Mouse (Mus musculus): ENCODE data around the gene Igfl3. TPM values are rescaled to one million over a fixed set of nuclear protein-coding genes. Genes with fewer than 3 reads are reported as not detected.

Gene Igfl3
- not detected in 2 replicates for polyA plus RNA-seq (2015; fragmentation: Nextera tagmentation; extraction: Ambion mirVana)

- no peaks in the 10 kb centered on the region for H3K27me3 ChIP-seq
Measured at GRCm38 (mm10) chr7:18176194-18176593, at the start of gene Igfl3. TSS of gene Igfl3 (plus strand) at chr7:18176494.

GRCm38 (mm10) chr7:18210938-18211337 lies 34.6 kb downstream of the Igfl3 start:
- H3K4me2 ChIP-seq = no peak overlapping the region
- no peaks in the 10 kb centered on the region for H3K36me3 ChIP-seq
- no peak for ATAC-seq (ENCODE audit: low FRiP score)
- WGBS = 10% methylated on average over 9 of the region's 9 CpGs
- no peaks in the 10 kb centered on the region for H3K4me1 ChIP-seq (replicated peaks)
- H3K9ac ChIP-seq = no peak overlapping the region
- peaks cover 9% of the 10 kb centered on the region for H3K9me3 ChIP-seq
- H3K27ac ChIP-seq = no peak overlapping the region
- H3K4me3 ChIP-seq = no peak overlapping the region
- H3K27me3 ChIP-seq = no peaks in the 10 kb centered on the region

More at GRCm38 (mm10) chr7:18176194-18176593, at the start of gene Igfl3:
- Histone ChIP-seq H3K27ac (no peak within 1 kb of the TSS), H3K9me3 (peaks cover 54% of the 10 kb centered on the region), H3K36me3 (no peaks in the 10 kb centered on the region), H3K4me2 (no peak within 1 kb of the TSS), H3K9ac (no peak within 1 kb of the TSS), H3K4me3 (no peak within 1 kb of the TSS), H3K4me1 (replicated peaks) (no peaks in the 10 kb centered on the region)
- ATAC-seq (ENCODE audit: low FRiP score) = no peak

GRCm38 (mm10) chr7:18214699-18215098 lies 38.4 kb downstream of the Igfl3 start:
- Histone ChIP-seq H3K4me2 (no peak overlapping the region), H3K9ac (no peak overlapping the region), H3K9me3 (peaks cover 16% of the 10 kb centered on the region), H3K4me1 (replicated peaks) (no peaks in the 10 kb centered on the region), H3K27ac (no peak overlapping the region), H3K27me3 (no peaks in the 10 kb centered on the region), H3K4me3 (no peak overlapping the region), H3K36me3 (no peaks in the 10 kb centered on the region)
- 50% methylated on average over 1 of the region's 1 CpGs for WGBS
- no peak for ATAC-seq (ENCODE audit: low FRiP score)

Other genes starting within 250 kb of the Igfl3 start
- not detected in 2 replicates for gene Ceacam11, start 204.4 kb upstream of the Igfl3 start, polyA plus RNA-seq (2015; fragmentation: Nextera tagmentation; extraction: Ambion mirVana)
- not detected in 2 replicates for gene Ceacam13, start 166.6 kb upstream of the Igfl3 start, polyA plus RNA-seq (2015; fragmentation: Nextera tagmentation; extraction: Ambion mirVana)
- not detected in 2 replicates for gene Ceacam12, start 110.6 kb upstream of the Igfl3 start, polyA plus RNA-seq (2015; fragmentation: Nextera tagmentation; extraction: Ambion mirVana)
- gene Mill1, start 68.9 kb downstream of the Igfl3 start, polyA plus RNA-seq (2015; fragmentation: Nextera tagmentation; extraction: Ambion mirVana) = not detected in 2 replicates
- gene Psg18, start 178.5 kb downstream of the Igfl3 start, polyA plus RNA-seq (2015; fragmentation: Nextera tagmentation; extraction: Ambion mirVana) = not detected in 2 replicates